Mouse (Mus musculus) embryonic facial prominence, embryonic 11.5 days (tissue): ENCODE results near the gene Wnt3a. TPM values are rescaled to one million over a fixed set of nuclear protein-coding genes. Genes with fewer than 3 reads are reported as not detected.
"Not testable (repeated sequence)": the region's sequence is repeated elsewhere in the genome, so short reads cannot be mapped to it uniquely, and the experiment has no call there.

ENCODE experiments used
- ATAC-seq: fragments of 200-750 bp; cut with Nextera tagmentation; replicated peaks from 2 replicates; pipeline ENCODE4 v1.8.0; 2017; ENCODE audit warnings: low read depth; ENCODE audit not compliant: insufficient number of reproducible peaks, low FRiP score, low TSS enrichment
- DNase-seq: peaks from one replicate; pipeline ENCODE4 v3.0.0-alpha.2; 2015; ENCODE audit warnings: low spot score
- H3K27ac ChIP-seq: fragments of 300-500 bp; sonication (generic); replicated peaks from 2 replicates; pipeline ENCODE4 v1.5.1; 2014; ENCODE audit warnings: mild to moderate bottlenecking, low read depth, low read length, control low read depth
- H3K27me3 ChIP-seq: fragments of 300-500 bp; sonication (generic); 2 replicates; pipeline ENCODE4 v1.6.1; 2014; ENCODE audit warnings: mild to moderate bottlenecking, low read length, moderate library complexity, mixed read lengths; ENCODE audit not compliant: control insufficient read depth, insufficient read depth
- H3K36me3 ChIP-seq: fragments of 300-500 bp; sonication (generic); replicated peaks from 2 replicates; pipeline ENCODE4 v1.6.1; 2014; ENCODE audit warnings: low read depth, mild to moderate bottlenecking, low read length, moderate library complexity, mixed read lengths; ENCODE audit not compliant: control insufficient read depth, insufficient read depth
- H3K4me1 ChIP-seq: fragments of 300-500 bp; sonication (generic); 2 replicates; pipeline ENCODE4 v1.6.1; 2014; ENCODE audit warnings: low read length, mixed read lengths; ENCODE audit not compliant: control insufficient read depth, insufficient read depth
- H3K4me2 ChIP-seq: fragments of 300-500 bp; sonication (generic); 2 replicates; pipeline ENCODE4 v1.6.1; 2014; ENCODE audit warnings: low read depth, mild to moderate bottlenecking, control low read depth, low read length, moderate library complexity
- H3K4me3 ChIP-seq: fragments of 300-500 bp; sonication (generic); 2 replicates; pipeline ENCODE4 v1.5.1; 2014; ENCODE audit warnings: low read depth, low read length, control low read depth
- H3K9ac ChIP-seq: fragments of 300-500 bp; sonication (generic); replicated peaks from 2 replicates; pipeline ENCODE4 v1.6.1; 2014; ENCODE audit warnings: mild to moderate bottlenecking, control low read depth, low read length
- H3K9me3 ChIP-seq: fragments of 300-500 bp; sonication (generic); replicated peaks from 2 replicates; pipeline ENCODE4 v1.6.1; 2016; ENCODE audit warnings: mild to moderate bottlenecking, low read length, inconsistent platforms, mixed read lengths; ENCODE audit not compliant: control insufficient read depth
- WGBS: fragments of 180-500 bp; shearing (Covaris S2); extraction: QIAGEN DNeasy Blood & Tissue Kit; methylation state at CpG from one replicate; pipeline ENCODE4 v1.1.7; 2014; 5-methylcytosine and 5-hydroxymethylcytosine counted together
- polyA plus RNA-seq: library from polyadenylated mRNA; unstranded; fragments of >200 nt; fragmentation: Nextera tagmentation; extraction: Ambion mirVana; gene quantifications from 2 replicates; pipeline ENCODE4 v1.2.1, GENCODE M21; 2014

The Wnt3a gene
- polyA plus RNA-seq, 1 experiment from 2014 or later = 0.77 TPM

- WGBS = 87% methylated on average over 4 of the region's 4 CpGs
- H3K4me2 ChIP-seq = no peak overlapping the region
- H3K9me3 ChIP-seq = no peaks in the 10 kb centered on the region
- H3K36me3 ChIP-seq = no peaks in the 10 kb centered on the region
- no peak overlapping the region for H3K4me3 ChIP-seq
- H3K27me3 ChIP-seq = no peaks in the 10 kb centered on the region
- no peak overlapping the region for H3K9ac ChIP-seq
- DNase-seq (no peak), ATAC-seq (no peak)
- peaks cover 7% of the 10 kb centered on the region for H3K4me1 ChIP-seq
- no peak overlapping the region for H3K27ac ChIP-seq
These were observed 68.2 kb downstream of the Wnt3a start for GRCm38 (mm10) chr11:59222306-59222705.

GRCm38 (mm10) chr11:59221604-59222003, 68.9 kb downstream of the Wnt3a start:
- Histone ChIP-seq H3K9me3 (no peaks in the 10 kb centered on the region), H3K4me1 (peaks cover 6% of the 10 kb centered on the region), H3K27ac (no peak overlapping the region), H3K36me3 (no peaks in the 10 kb centered on the region), H3K9ac (no peak overlapping the region), H3K4me2 (no peak overlapping the region), H3K27me3 (no peaks in the 10 kb centered on the region), H3K4me3 (no peak overlapping the region)
- DNase-seq (no peak), ATAC-seq (no peak)

- Histone ChIP-seq H3K9me3 (no peaks in the 10 kb centered on the region), H3K27ac (no peak overlapping the region), H3K27me3 (no peaks in the 10 kb centered on the region), H3K4me2 (no peak overlapping the region), H3K4me1 (no peaks in the 10 kb centered on the region), H3K4me3 (no peak overlapping the region), H3K36me3 (no peaks in the 10 kb centered on the region), H3K9ac (no peak overlapping the region)
- no peak for ATAC-seq
- DNase-seq = peak; percentile 36
These were observed 71.5 kb downstream of the Wnt3a start for GRCm38 (mm10) chr11:59219064-59219463.

- no peaks in the 10 kb centered on the region for H3K36me3 ChIP-seq
- H3K27me3 ChIP-seq = no peaks in the 10 kb centered on the region
- no peak overlapping the region for H3K4me3 ChIP-seq
- ATAC-seq (no peak), DNase-seq (peak; percentile 72)
- H3K4me1 ChIP-seq = no peaks in the 10 kb centered on the region
- no peaks in the 10 kb centered on the region for H3K9me3 ChIP-seq
- no peak overlapping the region for H3K4me2 ChIP-seq
- H3K27ac ChIP-seq = no peak overlapping the region
- 84% methylated on average over 4 of the region's 4 CpGs for WGBS
- H3K9ac ChIP-seq = no peak overlapping the region
These were observed 72.1 kb downstream of the Wnt3a start for GRCm38 (mm10) chr11:59218389-59218998.

GRCm38 (mm10) chr11:59216955-59217354, 73.6 kb downstream of the Wnt3a start:
- H3K36me3 ChIP-seq = peaks cover 3% of the 10 kb centered on the region
- no peak for DNase-seq
- H3K27ac ChIP-seq = no peak overlapping the region
- no peaks in the 10 kb centered on the region for H3K4me1 ChIP-seq
- WGBS = 84% methylated on average over 3 of the region's 3 CpGs
- H3K4me2 ChIP-seq = no peak overlapping the region
- no peak overlapping the region for H3K4me3 ChIP-seq
- no peaks in the 10 kb centered on the region for H3K9me3 ChIP-seq
- ATAC-seq = no peak
- H3K27me3 ChIP-seq = no peaks in the 10 kb centered on the region
- H3K9ac ChIP-seq = no peak overlapping the region

- WGBS = 91% methylated on average over 12 of the region's 12 CpGs
- H3K27me3 ChIP-seq = no peaks in the 10 kb centered on the region
- H3K4me1 ChIP-seq = peaks cover 3% of the 10 kb centered on the region; the same call in 1 of the 2 replicates
- no peaks in the 10 kb centered on the region for H3K9me3 ChIP-seq
- no peak overlapping the region for H3K9ac ChIP-seq
- ATAC-seq (no peak), DNase-seq (no peak)
- peaks cover 3% of the 10 kb centered on the region for H3K36me3 ChIP-seq
- H3K27ac ChIP-seq = no peak overlapping the region
- H3K4me3 ChIP-seq = no peak overlapping the region
- H3K4me2 ChIP-seq = no peak overlapping the region
These were observed 77.6 kb downstream of the Wnt3a start for GRCm38 (mm10) chr11:59212892-59213494.

- H3K9ac ChIP-seq, H3K4me1 ChIP-seq, H3K4me3 ChIP-seq, H3K27ac ChIP-seq, H3K27me3 ChIP-seq, ATAC-seq, H3K9me3 ChIP-seq, H3K4me2 ChIP-seq, DNase-seq, H3K36me3 ChIP-seq: not testable (repeated sequence)
- WGBS = 84% methylated on average over 12 of the region's 12 CpGs
These were observed 78.2 kb downstream of the Wnt3a start for GRCm38 (mm10) chr11:59212320-59212719.

- ATAC-seq, H3K4me2 ChIP-seq, H3K27ac ChIP-seq, H3K27me3 ChIP-seq, H3K4me1 ChIP-seq, H3K4me3 ChIP-seq, H3K9me3 ChIP-seq, H3K36me3 ChIP-seq, H3K9ac ChIP-seq, DNase-seq: not testable (repeated sequence)
- WGBS = 88% methylated on average over 7 of the region's 9 CpGs
These were observed 79.0 kb downstream of the Wnt3a start for GRCm38 (mm10) chr11:59211561-59211960.
